Mouse (Mus musculus) bone marrow, adult 2 months (tissue): ENCODE data around the gene Tex46. TPM values are rescaled to one million over a fixed set of nuclear protein-coding genes. Genes with fewer than 3 reads are reported as not detected.
A peak's percentile ranks its signal among the peaks of the same experiment; 100 is the strongest.

Experiments used
- H3K27ac ChIP-seq: fragments of 200-500 bp; 2 replicates; pipeline ENCODE4 v1.5.1; 2012; ENCODE audit warnings: low read depth, mild to moderate bottlenecking, control low read depth, inconsistent platforms, low read length; ENCODE audit not compliant: control insufficient read depth, poor library complexity, insufficient read depth
- H3K4me1 ChIP-seq: fragments of 200-500 bp; 2 replicates; pipeline ENCODE4 v1.6.1; 2011; ENCODE audit warnings: low read length; ENCODE audit not compliant: control insufficient read depth, insufficient read depth
- H3K4me3 ChIP-seq: fragments of 200-500 bp; replicated peaks from 2 replicates; pipeline ENCODE3; 2011; ENCODE audit warnings: mild to moderate bottlenecking, low read depth, low read length, control low read depth; ENCODE audit not compliant: control insufficient read depth
- CTCF ChIP-seq: fragments of 200-500 bp; IDR thresholded peaks from 2 replicates; pipeline ENCODE4 v1.5.1; 2011; ENCODE audit warnings: low read length, control low read depth; ENCODE audit not compliant: control insufficient read depth, insufficient read depth
- POLR2A ChIP-seq: fragments of 200-500 bp; IDR thresholded peaks from 2 replicates; pipeline ENCODE4 v1.6.1; 2011; ENCODE audit warnings: low read depth, mild to moderate bottlenecking, control low read depth, low read length, borderline replicate concordance; ENCODE audit not compliant: control insufficient read depth
- WGBS: fragments of 180-500 bp; shearing (Covaris S2); methylation state at CpG from one replicate; pipeline ENCODE4 v1.1.7; 2018; 5-methylcytosine and 5-hydroxymethylcytosine counted together
- polyA plus RNA-seq: library from polyadenylated mRNA; stranded (reverse); fragments of >200 nt; gene quantifications from 2 replicates; pipeline ENCODE4 v1.2.4, GENCODE M21; 2011; ENCODE audit warnings: low replicate concordance; ENCODE audit not compliant: missing spikeins, insufficient read depth, insufficient read length

Tex46 gene
- polyA plus RNA-seq, 1 experiment = not detected

DNA sequence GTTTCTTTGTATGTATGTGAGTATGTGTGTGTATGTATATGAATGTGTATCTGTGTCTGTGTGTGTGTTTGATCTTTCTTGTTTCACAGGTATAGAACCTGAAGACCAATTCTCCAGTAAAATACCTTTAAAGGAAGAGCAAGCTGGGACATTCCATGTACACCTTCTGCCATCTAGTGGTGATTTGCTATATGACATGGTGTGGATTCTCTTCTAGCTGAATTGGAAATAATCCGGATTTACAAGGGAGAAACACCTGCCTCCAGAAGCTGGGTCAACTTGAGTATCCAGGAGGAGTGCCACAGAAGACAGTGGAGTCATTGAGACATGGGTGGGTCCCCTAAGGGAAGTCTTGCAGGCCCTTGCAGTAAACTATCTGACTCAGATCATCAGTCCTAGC is 11.1 kb downstream of the Tex46 start:
- no peaks in the 10 kb centered on the region for H3K4me1 ChIP-seq
- WGBS = 3% methylated on average over 1 of the region's 1 CpGs
- TF ChIP-seq CTCF = peak; percentile 46
- no peak for TF ChIP-seq POLR2A

DNA sequence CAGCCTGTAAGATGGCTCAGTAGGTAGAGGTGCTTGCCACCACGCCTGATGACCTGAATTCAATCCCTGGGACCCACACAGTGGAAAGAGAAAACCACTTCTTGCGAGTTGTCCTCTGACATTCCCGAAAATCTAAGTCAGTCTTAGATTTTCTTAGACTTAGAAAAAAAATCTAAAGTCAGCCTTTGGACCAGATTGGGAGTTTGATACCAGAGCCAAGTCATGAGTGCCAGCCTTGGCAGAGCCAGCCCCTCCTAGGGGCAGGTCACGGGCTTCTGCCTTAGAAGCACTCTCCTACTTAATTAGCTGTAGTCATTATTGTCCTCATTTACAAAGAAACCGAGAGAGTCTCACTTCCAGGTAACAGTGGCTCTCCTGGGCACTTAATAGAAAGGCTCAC is 11.7 kb downstream of the Tex46 start:
- Histone ChIP-seq H3K27ac (no peak overlapping the region), H3K4me1 (peaks cover 2% of the 10 kb centered on the region), H3K4me3 (no peak overlapping the region)
- TF ChIP-seq POLR2A (no peak), CTCF (no peak)
- 59% methylated on average over 5 of the region's 5 CpGs for WGBS

More for the DNA sequence above, 11.1 kb downstream of the Tex46 start:
- no peak overlapping the region for H3K27ac ChIP-seq
- H3K4me3 ChIP-seq = no peak overlapping the region

DNA sequence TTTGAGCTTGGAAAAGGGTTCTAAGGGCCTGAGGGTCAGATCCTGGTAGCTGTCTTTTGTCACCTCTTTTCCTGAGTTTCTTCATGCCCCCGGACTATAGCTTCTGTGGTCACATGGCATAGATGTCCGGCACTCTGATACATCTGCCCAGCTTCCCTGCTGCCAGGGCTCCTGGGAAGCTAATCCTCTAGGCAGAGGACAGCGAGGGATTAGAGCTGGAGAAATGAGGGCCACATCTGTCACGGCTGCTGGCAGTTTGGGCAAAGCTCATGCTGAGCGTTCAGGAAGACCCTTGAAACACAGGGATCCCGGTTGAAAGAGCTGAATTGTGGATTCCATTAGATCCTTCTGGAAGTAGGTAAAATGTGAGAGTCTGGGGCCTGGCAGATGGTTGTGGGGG is 12.2 kb downstream of the Tex46 start, which contains the start of gene Lactbl1:
Gene Lactbl1 (plus strand): TSS at position 234 of the 400 bp plus-strand sequence.
- TF ChIP-seq POLR2A (no peak), CTCF (no peak)
- Histone ChIP-seq H3K27ac (no peak within 1 kb of the TSS), H3K4me1 (peaks cover 3% of the 10 kb centered on the region), H3K4me3 (no peak within 1 kb of the TSS)
- WGBS = 73% methylated on average over 6 of the region's 6 CpGs

DNA sequence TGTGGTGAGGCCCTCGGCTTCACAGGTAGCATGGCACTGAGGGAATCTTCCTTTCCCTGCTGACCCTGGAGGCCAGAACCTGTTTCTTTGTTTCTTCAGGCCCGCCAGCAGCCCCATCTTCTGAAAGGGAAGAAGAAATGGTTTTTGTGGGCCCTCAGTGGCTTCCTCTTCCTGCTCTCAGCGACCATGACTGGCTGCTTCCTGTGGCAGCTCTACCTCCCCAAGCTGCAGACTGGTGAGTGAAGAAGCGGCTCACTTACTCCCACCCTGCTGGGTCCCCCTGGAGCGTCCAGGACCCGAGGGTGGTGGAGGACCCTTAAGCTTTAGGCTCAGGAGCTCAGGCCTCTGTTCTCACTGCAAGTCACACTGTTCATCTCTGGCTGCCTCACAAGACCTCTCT is 16.4 kb downstream of the Tex46 start:
- 5% methylated on average over 6 of the region's 6 CpGs for WGBS
- no peak overlapping the region for H3K4me3 ChIP-seq
- H3K27ac ChIP-seq = no peak overlapping the region
- peaks cover 3% of the 10 kb centered on the region for H3K4me1 ChIP-seq
- no peak for TF ChIP-seq CTCF
- TF ChIP-seq POLR2A = no peak

DNA sequence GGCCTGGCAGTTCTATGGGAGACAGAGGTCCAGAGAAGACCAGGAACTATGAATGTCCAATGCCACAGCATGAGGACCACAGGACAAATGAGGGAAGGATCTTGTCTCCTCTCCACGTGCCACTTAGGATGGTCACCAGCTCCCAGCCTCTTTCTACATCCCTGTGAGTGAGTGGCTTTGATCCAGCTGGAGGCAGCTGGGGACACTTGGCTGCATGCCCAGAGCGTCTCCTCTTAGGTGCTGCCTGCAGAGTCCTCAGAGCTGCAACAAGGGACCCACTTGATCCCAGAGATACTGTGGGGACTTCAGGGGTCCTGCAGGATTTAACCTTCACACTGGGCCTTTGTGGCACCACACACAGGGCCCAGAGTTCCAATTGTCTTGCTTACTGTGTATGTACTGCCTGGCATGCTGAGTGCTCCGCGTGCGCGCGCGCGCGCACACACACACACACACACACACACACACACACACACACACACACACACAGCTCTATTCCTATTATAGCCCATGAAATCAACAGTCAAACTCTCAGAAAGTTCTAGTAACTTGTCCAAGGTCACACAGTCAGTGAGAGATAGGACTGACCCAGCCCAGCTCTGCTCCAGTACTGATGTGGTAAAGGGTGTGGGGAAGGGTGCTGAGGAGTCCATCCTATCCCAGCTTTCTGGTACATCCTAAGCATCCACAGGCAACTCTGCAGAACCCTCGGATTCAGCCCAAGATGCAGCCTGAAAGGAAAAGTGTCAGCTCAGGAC is 21.2 kb downstream of the Tex46 start:
- Histone ChIP-seq H3K4me3 (no peak overlapping the region), H3K4me1 (peaks cover 3% of the 10 kb centered on the region), H3K27ac (no peak overlapping the region)
- TF ChIP-seq CTCF (no peak), POLR2A (no peak)
- WGBS = 84% methylated on average over 11 of the region's 11 CpGs

DNA sequence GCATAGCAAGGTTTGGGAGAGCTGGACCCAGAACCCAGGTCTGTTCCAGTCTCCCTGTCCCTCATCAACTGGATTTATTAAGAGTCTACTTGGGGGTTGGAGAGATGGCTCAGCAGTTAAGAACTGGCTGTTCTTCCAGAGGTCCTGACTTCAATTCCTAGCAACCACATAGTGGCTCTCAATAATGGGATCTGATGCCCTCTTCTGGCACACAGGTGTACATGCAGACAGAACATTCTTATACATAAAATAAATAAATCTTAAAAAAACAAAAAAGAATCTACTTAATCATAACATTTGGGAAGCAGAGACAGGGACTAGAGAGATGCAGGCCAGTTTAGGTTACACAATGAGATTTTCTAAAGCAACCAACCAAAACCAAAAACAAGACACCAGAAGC is 25.8 kb downstream of the Tex46 start:
- no peak overlapping the region for H3K4me3 ChIP-seq
- H3K27ac ChIP-seq = no peak overlapping the region
- TF ChIP-seq POLR2A = no peak
- no peak for TF ChIP-seq CTCF
- H3K4me1 ChIP-seq = no peaks in the 10 kb centered on the region

DNA sequence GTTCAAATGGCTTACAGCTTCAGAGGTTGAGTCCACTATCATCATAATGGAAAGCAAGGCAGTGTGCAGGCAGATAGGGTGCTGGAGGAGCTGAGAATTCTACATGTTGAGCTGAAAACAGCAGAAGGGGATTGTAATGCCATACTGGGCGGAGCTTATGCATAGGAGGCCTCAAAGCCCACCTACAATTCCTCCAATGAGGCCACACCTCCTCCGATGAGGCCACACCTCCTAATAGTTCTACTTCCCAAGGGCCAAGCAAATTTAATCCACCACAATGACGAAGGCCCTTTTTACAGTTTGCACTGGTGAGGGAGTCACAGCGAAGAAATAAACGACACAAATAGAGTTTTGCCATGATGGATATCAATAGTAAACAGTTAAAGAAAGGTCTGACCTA is 26.3 kb downstream of the Tex46 start:
- TF ChIP-seq CTCF (no peak), POLR2A (no peak)
- Histone ChIP-seq H3K4me1 (no peaks in the 10 kb centered on the region), H3K27ac (no peak overlapping the region), H3K4me3 (no peak overlapping the region)
- 61% methylated on average over 5 of the region's 5 CpGs for WGBS

DNA sequence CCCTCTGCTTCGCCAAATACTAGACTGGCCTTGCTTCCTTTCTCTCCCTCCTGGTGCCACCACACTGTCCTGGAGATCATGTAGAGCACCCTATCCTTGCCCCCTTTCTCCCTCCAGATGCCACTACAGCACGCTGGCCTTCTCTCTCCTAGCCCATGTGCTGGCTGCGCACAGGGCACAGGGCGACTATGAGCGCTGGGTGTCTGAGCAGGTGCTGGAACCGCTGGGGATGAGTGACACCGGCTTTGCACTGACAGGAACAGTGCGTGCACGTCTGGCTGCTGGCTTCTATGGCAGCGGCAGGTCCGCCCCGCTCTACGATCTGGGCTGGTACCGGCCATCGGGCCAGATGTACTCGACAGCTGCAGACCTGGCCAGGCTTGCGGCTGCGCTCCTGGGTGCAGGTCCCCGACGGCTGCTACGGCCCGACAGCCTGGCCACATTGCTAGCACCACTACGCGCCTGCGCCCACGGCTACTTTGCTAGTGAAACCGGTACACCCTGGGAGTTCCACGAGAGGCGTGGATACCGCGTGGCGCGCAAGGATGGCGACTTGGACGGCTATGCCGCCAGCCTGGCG is 26.8 kb downstream of the Tex46 start:
- TF ChIP-seq CTCF = no peak
- no peak for TF ChIP-seq POLR2A
- no peak overlapping the region; the same call in 1 of the 2 replicates for H3K27ac ChIP-seq
- 31% methylated on average over 37 of the region's 37 CpGs for WGBS
- H3K4me1 ChIP-seq = no peaks in the 10 kb centered on the region
- no peak overlapping the region for H3K4me3 ChIP-seq
